Mouse (Mus musculus) spleen, embryonic (tissue): ENCODE measurements around the gene Sirt4.
"Not testable (repeated sequence)": the region's sequence is repeated elsewhere in the genome, so short reads cannot be mapped to it uniquely, and the experiment has no call there.

Experiments used
- CTCF ChIA-PET: fragments of 350-600 bp; sonication (Branson Sonifier 250); formaldehyde crosslinking; loops from one replicate; lab custom pipeline; 2022; lab: Charles Lee

The Sirt4 gene

DNA sequence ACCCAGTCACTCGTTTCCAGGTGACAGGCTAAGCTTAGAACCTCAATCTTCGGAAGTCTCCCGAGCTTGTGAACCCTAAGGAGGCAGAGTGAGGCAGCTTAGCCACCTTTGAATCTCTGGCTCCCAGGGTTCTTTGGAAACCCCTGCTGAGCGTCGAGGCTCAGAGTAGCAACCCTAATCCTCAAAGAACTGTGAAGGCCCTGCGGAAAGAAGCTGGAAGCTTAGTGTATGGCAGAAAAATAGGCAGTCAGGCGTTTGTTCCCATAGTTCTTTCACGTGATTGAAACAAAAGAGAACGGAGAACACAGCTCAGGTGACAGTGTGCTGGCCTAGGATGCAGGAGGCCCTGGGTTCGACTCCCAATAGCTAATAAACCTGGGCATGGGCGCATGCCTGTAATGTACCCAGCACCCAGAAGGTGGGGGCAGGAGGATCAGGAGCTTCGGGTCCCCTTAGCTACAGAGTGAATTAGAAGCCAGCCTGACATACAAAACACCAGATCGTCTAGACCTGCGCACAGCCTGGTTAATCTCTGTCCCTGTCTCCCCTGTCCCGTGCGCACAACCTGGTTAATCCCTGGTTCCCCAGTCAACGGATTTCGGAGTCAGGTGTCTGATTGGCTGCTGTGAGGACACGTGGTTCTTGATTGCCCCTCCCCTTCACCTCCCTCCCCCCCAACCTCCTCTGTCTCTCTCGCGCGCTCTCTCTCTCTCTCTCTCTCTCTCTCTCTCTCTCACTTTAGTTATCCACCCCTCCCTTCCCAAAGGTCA is 9.0 kb downstream of the Sirt4 start:
- CTCF ChIA-PET = interaction anchor here (0.5 to 1.0 kb wide), 6 partner anchors 8 to 426 kb away, joined by 3 to 13 read pairs (median 8); no protein-coding TSS in a partner anchor

DNA sequence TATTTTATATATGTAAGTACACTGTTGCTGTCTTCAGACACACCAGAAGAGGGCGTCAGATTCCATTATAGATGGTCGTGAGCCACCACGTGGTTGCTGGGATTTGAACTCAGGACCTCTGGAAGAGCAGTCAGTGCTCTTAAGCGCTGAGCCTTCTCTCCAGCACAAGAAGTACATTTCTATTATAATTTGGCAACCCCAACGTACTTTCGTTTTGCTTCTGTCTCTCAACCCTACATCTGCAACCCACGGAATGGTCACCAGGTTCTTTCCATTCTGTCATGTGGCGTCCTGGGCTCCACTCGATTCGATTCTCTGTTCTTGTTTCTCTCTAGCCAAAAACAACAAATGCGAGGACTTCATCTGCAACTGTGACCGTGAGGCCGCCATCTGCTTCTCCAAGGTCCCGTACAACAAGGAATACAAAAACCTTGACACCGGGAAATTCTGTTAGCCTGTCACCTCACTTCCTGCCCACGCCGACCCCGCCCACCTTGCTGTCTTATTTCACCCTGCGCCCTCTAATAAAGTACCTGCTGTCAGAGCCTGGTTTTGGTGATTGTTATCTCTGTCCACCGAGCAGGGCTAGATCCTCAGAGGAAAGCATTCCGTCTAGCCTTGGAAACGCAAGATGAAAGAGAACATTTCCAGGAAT is 10.2 kb downstream of the Sirt4 start:
- CTCF ChIA-PET = no interaction called here

DNA sequence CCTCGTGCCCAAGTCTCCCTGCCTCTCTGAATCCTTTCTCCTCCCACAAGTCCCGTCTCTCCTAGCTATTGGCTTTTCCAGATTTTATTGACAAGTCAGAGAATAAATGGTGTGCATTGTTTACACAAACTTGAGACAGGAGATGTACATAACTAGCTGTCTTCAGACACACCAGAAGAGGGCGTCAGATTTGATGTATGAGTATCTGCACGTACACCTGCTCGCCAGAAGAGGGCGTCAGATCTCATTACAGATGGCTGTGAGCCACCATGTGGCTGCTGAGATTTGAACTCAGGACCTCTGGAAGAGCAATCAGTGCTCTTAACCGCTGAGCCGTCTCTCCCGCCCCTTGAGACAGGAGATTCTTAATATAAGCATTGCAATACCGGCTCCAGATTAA is 11.3 kb downstream of the Sirt4 start:
- CTCF ChIA-PET = no interaction called here

DNA sequence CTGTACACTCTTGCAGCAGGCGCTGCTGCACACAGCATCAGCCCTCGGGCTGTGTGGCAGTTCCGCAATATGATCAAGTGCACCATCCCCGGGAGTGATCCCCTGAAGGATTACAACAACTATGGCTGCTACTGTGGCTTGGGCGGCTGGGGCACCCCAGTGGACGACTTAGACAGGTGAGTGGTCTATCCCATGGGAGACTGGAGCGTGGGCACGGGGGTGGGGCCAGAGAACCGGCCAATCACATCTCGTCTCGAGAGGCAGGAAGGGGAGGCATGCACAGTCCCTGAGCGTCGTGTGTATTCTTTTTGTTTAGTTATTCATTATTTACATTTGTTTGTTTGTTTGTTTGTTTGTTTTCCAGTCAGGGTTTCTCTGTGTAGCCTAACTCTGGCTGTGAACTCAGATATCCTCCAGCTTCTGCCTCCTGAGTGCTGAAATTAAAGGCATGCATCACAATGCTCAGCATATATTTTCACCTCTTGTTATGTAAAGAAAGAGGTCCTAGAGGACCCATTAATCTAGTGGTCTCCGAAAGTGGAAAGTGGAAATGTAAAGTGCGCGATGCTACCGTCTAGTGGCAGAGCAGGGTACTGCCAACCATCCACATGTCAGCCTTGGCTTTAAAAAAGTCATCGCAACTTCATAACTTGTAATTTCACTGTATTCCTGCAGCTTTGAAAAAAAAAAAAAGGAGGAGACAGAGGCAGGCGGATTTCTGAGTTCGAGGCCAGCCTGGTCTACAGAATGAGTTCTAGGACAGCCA is 13.6 kb downstream of the Sirt4 start:
- CTCF ChIA-PET = no interaction called here

DNA sequence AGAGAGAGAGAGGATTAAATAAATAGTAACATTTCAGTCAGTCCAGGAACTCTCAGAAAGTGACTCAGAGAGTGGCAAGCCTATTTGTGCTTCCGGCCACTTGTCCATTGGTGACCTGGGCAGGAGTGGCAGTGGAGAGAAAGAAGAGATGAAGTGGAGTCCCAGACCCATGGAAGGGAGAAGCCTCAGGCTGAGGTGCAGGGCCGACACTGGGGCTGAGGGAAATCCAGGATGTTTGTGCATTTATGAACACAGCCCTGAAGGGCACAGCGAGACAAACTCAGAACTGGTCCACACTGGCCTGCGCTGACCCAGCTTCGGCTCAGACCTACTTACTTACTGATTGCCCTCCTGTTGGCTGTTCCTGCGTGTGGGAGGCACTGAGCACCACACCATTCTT is 14.7 kb downstream of the Sirt4 start:
- CTCF ChIA-PET = no interaction called here

GRCm38 (mm10) chr5:115465642-115466420 is 18.7 kb downstream of the Sirt4 start, which contains the start of gene Pla2g1b:
Gene Pla2g1b (plus strand): TSS chr5:115466262.
- CTCF ChIA-PET = no interaction called here

- CTCF ChIA-PET = no interaction called here
Measured at GRCm38 (mm10) chr5:115464408-115465115, 20.0 kb downstream of the Sirt4 start.

DNA sequence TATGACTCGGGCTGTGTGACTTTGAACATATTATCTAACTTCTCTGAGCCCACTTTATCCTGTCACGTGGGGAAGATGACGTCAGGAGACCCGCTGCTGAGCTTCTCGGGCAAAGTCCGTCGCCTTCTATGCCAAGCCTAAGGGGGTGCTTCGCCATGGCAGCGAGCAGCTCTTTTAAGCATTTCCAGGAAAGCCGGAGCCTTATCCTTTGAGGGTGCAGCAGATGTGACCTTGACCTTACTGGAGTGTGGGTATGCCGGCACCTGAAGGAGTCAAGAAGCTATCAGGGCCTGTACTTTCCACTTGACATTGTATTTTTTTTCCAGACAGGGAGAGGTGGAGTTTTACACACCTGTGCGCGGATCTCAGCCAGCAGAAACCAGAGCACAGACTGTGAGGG is 25.6 kb downstream of the Sirt4 start:
- CTCF ChIA-PET = no interaction called here

- CTCF ChIA-PET = interaction anchor here (0.7 kb wide), 1 partner anchor 621 kb away, joined by 10 read pairs; no protein-coding TSS in a partner anchor
Measured at GRCm38 (mm10) chr5:115455838-115456237, 28.7 kb downstream of the Sirt4 start.

- CTCF ChIA-PET = interaction anchor here (0.5 to 0.6 kb wide), 3 partner anchors 42 to 378 kb away, joined by 3 to 5 read pairs (median 3); no protein-coding TSS in a partner anchor
Measured at GRCm38 (mm10) chr5:115454422-115455090, 30.0 kb downstream of the Sirt4 start.

- CTCF ChIA-PET = no interaction called here
Measured at GRCm38 (mm10) chr5:115450410-115451317, 33.9 kb downstream of the Sirt4 start.

DNA sequence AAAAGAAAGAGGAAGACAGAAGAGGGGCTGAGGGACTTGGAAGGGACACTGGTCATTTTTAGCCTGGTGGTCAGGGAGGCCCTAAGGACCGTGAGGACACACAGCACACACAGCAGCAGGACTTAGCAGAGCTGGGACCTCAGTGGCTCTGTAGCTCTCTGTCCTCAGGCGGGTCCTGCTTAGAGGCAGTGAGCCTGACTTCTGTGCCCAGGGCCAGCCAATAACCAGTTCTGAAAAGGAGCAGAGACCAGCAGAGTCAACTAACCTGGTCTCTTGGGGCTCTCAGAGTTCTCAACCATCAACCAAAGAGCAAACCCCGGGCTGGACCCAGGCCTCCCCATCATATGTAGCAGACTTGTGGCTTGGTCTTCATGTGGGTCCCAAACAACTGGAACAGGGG is 35.3 kb downstream of the Sirt4 start:
- CTCF ChIA-PET = no interaction called here

DNA sequence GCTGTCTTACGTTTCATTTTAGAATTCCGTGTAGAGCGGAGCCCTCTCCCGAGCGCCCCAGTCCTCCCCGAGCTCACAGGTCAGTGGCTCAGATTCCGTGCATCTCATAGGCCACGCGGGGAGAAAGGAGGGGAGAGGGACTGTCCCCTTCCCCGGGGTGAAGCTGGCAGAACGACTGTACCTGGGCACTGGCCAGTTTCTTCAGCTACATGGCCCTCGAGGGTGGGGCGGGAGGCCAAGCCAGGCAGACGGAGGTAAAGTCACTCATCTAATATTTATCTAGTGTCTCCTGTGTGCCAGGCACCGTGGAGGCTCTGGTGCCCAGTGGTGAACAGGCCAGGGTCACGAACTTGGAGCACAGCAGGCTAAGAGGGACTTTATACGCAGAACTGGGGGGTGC is 37.4 kb downstream of the Sirt4 start:
- CTCF ChIA-PET = no interaction called here

GRCm38 (mm10) chr5:115444130-115444529 is 40.4 kb downstream of the Sirt4 start:
- CTCF ChIA-PET = interaction anchor here (0.7 kb wide), 1 partner anchor 89 kb away, joined by 3 read pairs; no protein-coding TSS in a partner anchor

DNA sequence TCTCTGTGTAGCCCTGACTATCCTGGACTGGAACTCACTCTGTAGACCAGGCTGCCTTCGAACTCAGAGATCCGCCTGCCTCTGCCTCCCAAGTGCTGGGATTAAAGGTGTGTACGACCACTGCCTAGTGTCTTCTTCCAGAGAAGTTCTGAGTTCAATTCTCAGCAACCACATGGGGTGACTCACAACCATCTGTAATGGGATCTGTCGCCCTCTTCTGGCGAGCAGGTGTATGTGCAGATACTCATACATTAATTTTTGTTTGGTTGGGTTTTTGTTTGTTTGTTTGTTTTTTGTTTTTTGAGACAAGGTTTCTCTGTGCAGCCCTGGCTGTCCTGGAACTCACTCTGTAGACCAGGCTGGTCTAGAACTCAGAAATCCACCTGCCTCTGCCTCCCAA is 41.9 kb downstream of the Sirt4 start:
- CTCF ChIA-PET = not testable (repeated sequence)

- CTCF ChIA-PET = interaction anchor here (0.6 to 0.8 kb wide), 3 partner anchors 42 to 220 kb away, joined by 4 to 7 read pairs (median 5); no protein-coding TSS in a partner anchor
Measured at GRCm38 (mm10) chr5:115441205-115441849, 43.2 kb downstream of the Sirt4 start.

DNA sequence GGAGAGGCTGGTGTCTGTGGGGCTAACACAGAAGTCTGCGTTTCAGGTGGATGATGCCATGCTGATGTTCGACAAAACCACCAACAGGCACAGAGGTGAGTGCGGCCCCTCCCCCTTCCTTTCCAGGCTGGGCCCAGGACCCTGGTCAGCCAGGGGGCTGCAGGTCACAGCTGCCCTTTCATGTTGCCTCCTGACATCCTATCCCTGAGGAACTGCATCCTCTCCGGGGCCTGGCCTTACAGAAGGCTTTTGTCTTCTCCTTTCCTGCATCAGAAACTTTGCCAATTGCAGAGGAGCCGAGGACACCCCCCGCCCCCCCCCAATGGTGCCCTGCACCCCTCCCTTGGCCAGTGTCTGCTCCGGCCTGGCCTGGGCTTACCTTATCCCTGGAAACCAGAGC is 45.9 kb downstream of the Sirt4 start:
- CTCF ChIA-PET = interaction anchor here (0.6 kb wide), 1 partner anchor 7 kb away, joined by 11 read pairs; no protein-coding TSS in a partner anchor

DNA sequence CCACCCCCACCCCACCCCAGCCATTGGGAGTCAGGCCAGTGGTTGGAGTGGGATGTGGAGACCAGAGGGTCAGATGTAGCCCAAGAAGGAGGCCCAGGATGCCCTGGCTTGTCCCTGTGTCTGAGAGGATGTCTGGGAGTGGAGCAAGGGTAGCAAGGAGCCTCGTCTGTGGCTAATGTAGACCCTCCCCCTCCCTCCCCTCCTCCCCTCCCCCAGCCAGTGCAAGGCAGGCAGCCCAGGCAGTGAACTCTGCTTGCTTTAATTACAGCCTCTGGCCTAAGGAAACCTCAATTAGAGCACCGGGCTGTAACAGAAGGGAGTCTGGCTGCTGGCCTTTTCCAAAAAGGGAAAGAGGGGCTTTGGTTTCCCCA is 46.6 kb downstream of the Sirt4 start:
- CTCF ChIA-PET = no interaction called here
